Mouse (Mus musculus) gastrocnemius, postnatal 14 days (tissue): ENCODE data around the gene Pxmp4. TPM values are rescaled to one million over a fixed set of nuclear protein-coding genes. Genes with fewer than 3 reads are reported as not detected.

ENCODE experiments used
- DNase-seq: peaks from one replicate; pipeline ENCODE4 v3.0.0; 2021; ENCODE audit warnings: mixed read lengths
- intact Hi-C: fragments of 180-260 bp; cut with DNase I; formaldehyde crosslinking; loops from one replicate; pipeline ENCODE4 v1.15.1; 2025; ENCODE audit warnings: low total_unique reads
- total RNA-seq, 2 experiments: library from RNA; stranded (reverse); gene quantifications; 2 replicates each; pipeline ENCODE4 v1.2.3; 2021

The Pxmp4 gene
- total RNA-seq, 2 experiments from 2014 or later = 14.1 to 14.9 TPM

- no peak for DNase-seq
- intact Hi-C loops = no loop called here
Observed at GRCm38 (mm10) chr2:154615674-154616073, 12.2 kb upstream of the Pxmp4 start.

- no peak for DNase-seq
- intact Hi-C loops = loop anchor here (5.0 kb wide), 1 partner anchor 63 kb away; the partner anchor contains the start of gene Actl10
Observed at GRCm38 (mm10) chr2:154614841-154615576, 11.5 kb upstream of the Pxmp4 start.

GRCm38 (mm10) chr2:154613118-154614115 is 9.9 kb upstream of the Pxmp4 start, which contains the start of the genes Zfp341 and 4930519P11Rik:
Gene Zfp341, plus strand, starts transcription at chr2:154613297.
Gene 4930519P11Rik, minus strand, starts transcription at chr2:154613437.
- intact Hi-C loops = loop anchor here (5.0 kb wide), 1 partner anchor 61 kb away; the partner anchor contains the start of gene Actl10
- peak; percentile 92 for DNase-seq

GRCm38 (mm10) chr2:154609050-154609767 is 5.7 kb upstream of the Pxmp4 start:
- intact Hi-C loops = no loop called here
- DNase-seq = no peak

- no peak for DNase-seq
- intact Hi-C loops = no loop called here
Observed at GRCm38 (mm10) chr2:154606965-154607364, 3.5 kb upstream of the Pxmp4 start.

GRCm38 (mm10) chr2:154604156-154604555 is 648 bp upstream of the Pxmp4 start:
- DNase-seq = no peak
- intact Hi-C loops = no loop called here

- DNase-seq = no peak
- intact Hi-C loops = no loop called here
Observed at GRCm38 (mm10) chr2:154603007-154603637, 386 bp downstream of the Pxmp4 start.

GRCm38 (mm10) chr2:154601324-154601723 is 2.2 kb downstream of the Pxmp4 start:
- no peak for DNase-seq
- intact Hi-C loops = no loop called here

GRCm38 (mm10) chr2:154600586-154600985 is 2.9 kb downstream of the Pxmp4 start:
- no peak for DNase-seq
- intact Hi-C loops = no loop called here

GRCm38 (mm10) chr2:154597399-154597798 is 6.1 kb downstream of the Pxmp4 start:
- no peak for DNase-seq
- intact Hi-C loops = no loop called here

- DNase-seq = no peak
- intact Hi-C loops = no loop called here
Observed at GRCm38 (mm10) chr2:154595775-154596174, 7.7 kb downstream of the Pxmp4 start.

- intact Hi-C loops = no loop called here
- no peak for DNase-seq
Observed at GRCm38 (mm10) chr2:154593025-154593424, 10.5 kb downstream of the Pxmp4 start.

GRCm38 (mm10) chr2:154591239-154591638 is 12.3 kb downstream of the Pxmp4 start:
- intact Hi-C loops = no loop called here
- no peak for DNase-seq

- DNase-seq = no peak
- intact Hi-C loops = no loop called here
Observed at GRCm38 (mm10) chr2:154589051-154589450, 14.5 kb downstream of the Pxmp4 start.

GRCm38 (mm10) chr2:154586405-154586804 is 17.1 kb downstream of the Pxmp4 start:
- intact Hi-C loops = no loop called here
- DNase-seq = no peak

- DNase-seq = no peak
- intact Hi-C loops = no loop called here
Observed at GRCm38 (mm10) chr2:154584931-154585601, 18.4 kb downstream of the Pxmp4 start.

GRCm38 (mm10) chr2:154583906-154584872 is 19.3 kb downstream of the Pxmp4 start:
- DNase-seq = peak; percentile 23
- intact Hi-C loops = no loop called here
